Mouse (Mus musculus) liver, adult 2 months (tissue): Measurements from ENCODE around the gene Syn3.

ENCODE experiments used
- CTCF ChIP-seq: fragments of 200-500 bp; IDR thresholded peaks from 2 replicates; pipeline ENCODE4 v1.5.1; 2011; ENCODE audit warnings: low read depth, low read length, control low read depth
- POLR2A ChIP-seq: fragments of 200-500 bp; IDR thresholded peaks from 2 replicates; pipeline ENCODE4 v1.6.1; 2011; ENCODE audit warnings: low read length, control low read depth; ENCODE audit not compliant: insufficient read depth; ENCODE audit errors: extremely low read depth

GRCm38 (mm10) chr10:86304583-86304982, 194.1 kb downstream of the Syn3 start:
- no peak for TF ChIP-seq CTCF
- no peak for TF ChIP-seq POLR2A
